ENCODE assay signal across 21 mouse cellular contexts in the genomic region with DNA sequence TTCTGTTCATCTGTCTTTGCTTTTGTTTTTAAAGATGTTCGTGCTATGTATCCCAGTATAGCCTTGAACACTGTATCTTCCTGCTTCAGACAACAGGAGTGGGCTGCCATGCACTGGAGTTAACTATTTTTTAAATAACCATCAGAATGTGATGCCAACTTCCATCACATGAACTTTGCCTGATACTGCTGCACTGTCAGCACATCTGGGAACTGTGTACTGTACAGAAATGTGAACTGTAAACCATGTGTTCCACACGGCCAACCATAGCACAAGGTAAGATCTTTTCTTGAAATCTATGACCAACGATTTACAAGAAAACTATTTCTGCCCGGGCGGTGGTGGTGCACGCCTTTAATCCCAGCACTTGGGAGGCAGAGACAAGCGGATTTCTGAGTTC. TPM values are rescaled to one million over a fixed set of nuclear protein-coding genes. Genes with fewer than 3 reads are reported as not detected.
DNase-seq lines count a peak whose midpoint lies in the region; ATAC-seq and TF ChIP-seq lines count a peak whose summit lies in the region.
"Had no signal": no experiment of that assay in that cellular context is flagged by ENCODE, and none has a peak within 500 bp of the region (broad histone marks: within the 10 kb centered on the region; RNA-seq: fewer than 3 reads in every experiment).

No protein-coding gene starts in this region.

- H3K27me3 ChIP-seq in forebrain, embryonic 11.5 days (ENCODE audit: control insufficient read depth, insufficient read depth, low read length) = no peaks in the 10 kb centered on the region
- H3K27me3 ChIP-seq in forebrain, postnatal 0 days (ENCODE audit: insufficient read depth, low read length) = no peaks in the 10 kb centered on the region
- H3K27me3 ChIP-seq: heart, embryonic 12.5 days; heart, embryonic 15.5 days; hindbrain, embryonic 12.5 days; hindbrain, embryonic 15.5 days had no signal

- no peak overlapping the region for H3K4me2 ChIP-seq in forebrain, embryonic 11.5 days (ENCODE audit: low read depth, low read length, severe bottlenecking)
- no peak overlapping the region for H3K4me2 ChIP-seq in forebrain, postnatal 0 days (ENCODE audit: low read depth)
- H3K4me2 ChIP-seq: heart, embryonic 12.5 days; heart, embryonic 15.5 days; hindbrain, embryonic 12.5 days; hindbrain, embryonic 15.5 days had no signal

- peak; percentile 4 for DNase-seq in forebrain, embryonic 11.5 days (ENCODE audit: low spot score)
- no peak for DNase-seq in forebrain, postnatal 0 days
- DNase-seq in kidney, adult 8-10 months = peak; percentile 48 to 56
- DNase-seq in kidney, adult 18-20 months = no peak
- DNase-seq in kidney, postnatal 10 days = peak; percentile 25
- peak; percentile 44 to 68 for DNase-seq in kidney, postnatal 36 days
- DNase-seq: adrenal gland, postnatal 10 days; adrenal gland, postnatal 36 days; cerebellum, adult 18-20 months; cerebellum, adult 9-10 months; cerebellum, postnatal 14 days; gastrocnemius, postnatal 25 days; heart, adult 18-20 months; heart, postnatal 10 days had no signal

- TF ChIP-seq CTCF in forebrain, postnatal 0 days (IDR thresholded peaks at IDR 0.05; ENCODE audit: low read depth) = no peak

- no peaks in the 10 kb centered on the region for H3K4me1 ChIP-seq in forebrain, embryonic 11.5 days (replicated peaks; ENCODE audit: control insufficient read depth, insufficient read depth, low read length)
- no peaks in the 10 kb centered on the region for H3K4me1 ChIP-seq in forebrain, postnatal 0 days (ENCODE audit: insufficient read depth)
- H3K4me1 ChIP-seq: hindbrain, embryonic 15.5 days had no signal

- no peaks in the 10 kb centered on the region; the same call in 1 of the 2 replicates for H3K36me3 ChIP-seq in forebrain, embryonic 11.5 days (ENCODE audit: control insufficient read depth, insufficient read depth, low read length)
- H3K36me3 ChIP-seq in forebrain, postnatal 0 days (ENCODE audit: insufficient read depth) = peaks cover 39% of the 10 kb centered on the region

- ATAC-seq in forebrain, embryonic 11.5 days (replicated peaks; ENCODE audit: low FRiP score) = no peak
- ATAC-seq in forebrain, postnatal 0 days = no peak
- ATAC-seq in activated CD4-positive, CD25-positive, alpha-beta regulatory T cell, adult 4 months = no peak
- ATAC-seq: forebrain, embryonic 14.5 days had no signal

- no peak overlapping the region for H3K9ac ChIP-seq in forebrain, embryonic 11.5 days (ENCODE audit: low read length)
- no peak overlapping the region for H3K9ac ChIP-seq in forebrain, postnatal 0 days
- H3K9ac ChIP-seq: heart, embryonic 12.5 days; heart, embryonic 15.5 days; hindbrain, embryonic 12.5 days; hindbrain, embryonic 15.5 days had no signal

- H3K27ac ChIP-seq in forebrain, embryonic 11.5 days (ENCODE audit: low read depth, low read length) = no peak overlapping the region
- no peak overlapping the region for H3K27ac ChIP-seq in forebrain, postnatal 0 days (ENCODE audit: low read depth, low read length)
- H3K27ac ChIP-seq: forebrain, embryonic 10.5 days; heart, embryonic 15.5 days; hindbrain, embryonic 12.5 days; hindbrain, embryonic 15.5 days had no signal

- no peak overlapping the region for H3K4me3 ChIP-seq in forebrain, embryonic 11.5 days (ENCODE audit: low read depth, low read length)
- H3K4me3 ChIP-seq in forebrain, postnatal 0 days (ENCODE audit: low read depth, low read length) = no peak overlapping the region
- H3K4me3 ChIP-seq: forebrain, embryonic 10.5 days; heart, embryonic 12.5 days; heart, embryonic 15.5 days; hindbrain, embryonic 12.5 days; hindbrain, embryonic 15.5 days had no signal

- WGBS in forebrain, embryonic 11.5 days = 94% methylated on average over 7 of the region's 7 CpGs
- WGBS in forebrain, postnatal 0 days = 94% methylated on average over 7 of the region's 7 CpGs

- no peaks in the 10 kb centered on the region for H3K9me3 ChIP-seq in forebrain, embryonic 11.5 days (ENCODE audit: control insufficient read depth, low read length)
- no peaks in the 10 kb centered on the region for H3K9me3 ChIP-seq in forebrain, postnatal 0 days (ENCODE audit: low read length)
- H3K9me3 ChIP-seq: forebrain, embryonic 10.5 days; heart, embryonic 12.5 days; heart, embryonic 15.5 days; hindbrain, embryonic 12.5 days; hindbrain, embryonic 15.5 days had no signal

RNA-seq across cellular contexts. Expression of a gene that starts 33.1 kb away (rescaled TPM):
- 105 TPM in 2 replicates for polyA plus RNA-seq in forebrain, embryonic 11.5 days (2014; fragmentation: Nextera tagmentation; extraction: Ambion mirVana)
- total RNA-seq in forebrain, postnatal 0 days (2014; rRNA removed) = 78.8 and 80.7 TPM in 2 replicates
- polyA plus RNA-seq in forebrain, postnatal 0 days (2015; fragmentation: Nextera tagmentation; extraction: Ambion mirVana) = 121 and 123 TPM in 2 replicates
- 100 to 1,000 TPM in 1 of 2 experiments, 10 to 100 TPM in 1; 97.9 to 108 TPM for polyA plus RNA-seq in activated CD4-positive, CD25-positive, alpha-beta regulatory T cell, adult 4 months (2017; shearing (Covaris generic))

Comparison
In these comparisons a context has a peak if more than half of its experiments do, and no peak if none do; other contexts are left out.
1. DNase-seq: peak in forebrain, embryonic 11.5 days (single experiment), kidney, adult 8-10 months (2 of 2), kidney, postnatal 10 days (single experiment) and kidney, postnatal 36 days (2 of 2); none in forebrain, postnatal 0 days (single experiment) and kidney, adult 18-20 months (single experiment).